21 mouse cellular contexts compared by ENCODE assay signal in the genomic region with DNA sequence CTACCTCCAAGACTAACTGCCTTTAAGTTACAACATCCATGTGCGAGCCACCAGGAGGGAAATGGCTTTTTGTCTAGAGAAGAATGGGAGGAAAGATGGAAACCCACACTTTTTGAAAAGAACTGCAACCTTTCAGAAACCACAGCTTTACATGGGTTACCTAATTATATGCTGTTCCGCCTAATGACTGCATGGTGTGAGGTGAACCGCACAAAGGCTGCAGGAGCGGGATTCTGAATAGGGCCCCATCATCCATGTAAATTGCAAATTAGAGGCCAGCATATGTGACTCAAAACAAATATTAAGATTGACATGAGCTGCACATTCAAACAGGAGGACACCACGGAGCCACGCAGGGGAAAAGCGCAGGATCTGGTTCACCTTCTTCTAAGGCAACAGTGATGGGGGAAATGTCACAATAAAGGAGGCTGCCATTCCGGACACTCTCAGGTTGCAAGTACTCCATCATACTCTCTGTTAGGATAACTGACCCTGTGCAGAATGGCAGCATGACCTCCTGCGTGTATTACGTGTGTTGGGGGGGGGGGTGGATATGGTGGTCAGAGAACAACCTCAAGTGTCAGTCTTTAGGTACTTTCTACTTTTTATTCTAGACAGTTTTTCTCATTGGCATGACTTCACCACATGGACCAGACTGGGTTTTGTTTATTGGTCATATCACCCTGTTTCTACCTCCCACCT.
DNase-seq lines count a peak whose midpoint lies in the region; ATAC-seq and TF ChIP-seq lines count a peak whose summit lies in the region.
"Had no signal": no experiment of that assay in that cellular context is flagged by ENCODE, and none has a peak within 500 bp of the region (broad histone marks: within the 10 kb centered on the region; RNA-seq: fewer than 3 reads in every experiment).

No protein-coding gene starts in this region.

- peaks cover 2% of the 10 kb centered on the region; the same call in 1 of the 2 replicates for H3K27me3 ChIP-seq in hindbrain, embryonic 11.5 days (ENCODE audit: control insufficient read depth, insufficient read depth, low read length)
- H3K27me3 ChIP-seq in hindbrain, postnatal 0 days (ENCODE audit: insufficient read depth, low read length) = no peaks in the 10 kb centered on the region
- H3K27me3 ChIP-seq in embryonic facial prominence, embryonic 15.5 days = no peaks in the 10 kb centered on the region
- H3K27me3 ChIP-seq in stomach, postnatal 0 days (ENCODE audit: control insufficient read depth, insufficient read depth, low read length) = no peaks in the 10 kb centered on the region
- H3K27me3 ChIP-seq: intestine, embryonic 15.5 days had no signal

- no peak overlapping the region for H3K4me3 ChIP-seq in hindbrain, embryonic 11.5 days (ENCODE audit: low read depth, low read length)
- no peak overlapping the region for H3K4me3 ChIP-seq in hindbrain, postnatal 0 days (ENCODE audit: low read length)
- H3K4me3 ChIP-seq in embryonic facial prominence, embryonic 15.5 days (replicated peaks) = no peak overlapping the region
- no peak overlapping the region for H3K4me3 ChIP-seq in stomach, postnatal 0 days (ENCODE audit: low read depth, low read length)
- H3K4me3 ChIP-seq: intestine, embryonic 15.5 days; left cerebral cortex, adult 2 months had no signal

- TF ChIP-seq EP300 in stomach, postnatal 0 days (optimal IDR thresholded peaks at IDR 0.05) = no peak

- no peak overlapping the region for H3K4me2 ChIP-seq in hindbrain, embryonic 11.5 days (replicated peaks; ENCODE audit: low read depth, low read length)
- no peak overlapping the region for H3K4me2 ChIP-seq in hindbrain, postnatal 0 days (ENCODE audit: low read depth, low read length)
- no peak overlapping the region for H3K4me2 ChIP-seq in embryonic facial prominence, embryonic 15.5 days (replicated peaks)
- no peak overlapping the region for H3K4me2 ChIP-seq in stomach, postnatal 0 days (replicated peaks; ENCODE audit: low read depth)
- H3K4me2 ChIP-seq: intestine, embryonic 15.5 days had no signal

- H3K4me1 ChIP-seq in hindbrain, embryonic 11.5 days (replicated peaks; ENCODE audit: control insufficient read depth, insufficient read depth, low read length) = peaks cover 3% of the 10 kb centered on the region; the same call in 1 of the 2 replicates
- no peaks in the 10 kb centered on the region for H3K4me1 ChIP-seq in hindbrain, postnatal 0 days (ENCODE audit: insufficient read depth, low read length)
- H3K4me1 ChIP-seq in embryonic facial prominence, embryonic 15.5 days = no peaks in the 10 kb centered on the region
- H3K4me1 ChIP-seq in stomach, postnatal 0 days (replicated peaks; ENCODE audit: control insufficient read depth, insufficient read depth) = no peaks in the 10 kb centered on the region
- H3K4me1 ChIP-seq: intestine, embryonic 15.5 days had no signal

- no peak overlapping the region for H3K9ac ChIP-seq in hindbrain, embryonic 11.5 days (ENCODE audit: low read depth, low read length)
- H3K9ac ChIP-seq in hindbrain, postnatal 0 days (replicated peaks; ENCODE audit: low read length) = no peak overlapping the region
- no peak overlapping the region for H3K9ac ChIP-seq in embryonic facial prominence, embryonic 15.5 days
- H3K9ac ChIP-seq in stomach, postnatal 0 days (ENCODE audit: low read length) = no peak overlapping the region
- H3K9ac ChIP-seq: intestine, embryonic 15.5 days had no signal

- 47% methylated on average over 10 of the region's 10 CpGs for WGBS in hindbrain, embryonic 11.5 days
- WGBS in hindbrain, postnatal 0 days = 35% methylated on average over 10 of the region's 10 CpGs
- WGBS in embryonic facial prominence, embryonic 15.5 days = 70% methylated on average over 10 of the region's 10 CpGs
- WGBS in stomach, postnatal 0 days = 85% methylated on average over 10 of the region's 10 CpGs

- ATAC-seq in hindbrain, embryonic 11.5 days (ENCODE audit: low FRiP score) = peak; percentile 79
- ATAC-seq in hindbrain, postnatal 0 days = no peak
- ATAC-seq in embryonic facial prominence, embryonic 15.5 days (ENCODE audit: insufficient number of reproducible peaks, low FRiP score, low TSS enrichment, low read depth) = peak; percentile 24; the same call in 1 of the 2 replicates
- ATAC-seq in megakaryocyte progenitor cell, adult 5-6 weeks (replicated peaks; ENCODE audit: poor library complexity) = peak; percentile 43
- no peak for ATAC-seq in stomach, postnatal 0 days (ENCODE audit: low FRiP score, low TSS enrichment)
- ATAC-seq: intestine, embryonic 15.5 days; lung, postnatal 0 days; midbrain, embryonic 16.5 days; Patski had no signal

- no peak overlapping the region for H3K27ac ChIP-seq in hindbrain, embryonic 11.5 days (ENCODE audit: low read depth, low read length)
- H3K27ac ChIP-seq in hindbrain, postnatal 0 days = no peak overlapping the region
- no peak overlapping the region for H3K27ac ChIP-seq in embryonic facial prominence, embryonic 15.5 days (replicated peaks)
- H3K27ac ChIP-seq in stomach, postnatal 0 days (replicated peaks) = no peak overlapping the region
- H3K27ac ChIP-seq: intestine, embryonic 15.5 days; left cerebral cortex, adult 2 months had no signal

- peak; percentile 29 for DNase-seq in hindbrain, embryonic 11.5 days (ENCODE audit: low spot score)
- no peak for DNase-seq in hindbrain, postnatal 0 days (ENCODE audit: low spot score)
- DNase-seq in brain, embryonic 14.5 days (ENCODE audit: low read depth) = peak; percentile 71
- no peak for DNase-seq in stomach, postnatal 0 days (ENCODE audit: low spot score)
- DNase-seq in ovary, postnatal 14 days (ENCODE audit: low spot score) = no peak
- DNase-seq: adrenal gland, postnatal 10 days; cerebellum, postnatal 10 days; gastrocnemius, postnatal 25 days; kidney, postnatal 36 days; left cerebral cortex, postnatal 4 days; liver; right cerebral cortex, postnatal 14 days; spleen, adult 18-20 months; thymus, adult 2 months had no signal

- H3K9me3 ChIP-seq in hindbrain, embryonic 11.5 days (ENCODE audit: control insufficient read depth, low read length) = no peaks in the 10 kb centered on the region
- H3K9me3 ChIP-seq in hindbrain, postnatal 0 days (ENCODE audit: low read length) = no peaks in the 10 kb centered on the region
- H3K9me3 ChIP-seq in embryonic facial prominence, embryonic 15.5 days (replicated peaks) = no peaks in the 10 kb centered on the region
- no peaks in the 10 kb centered on the region for H3K9me3 ChIP-seq in stomach, postnatal 0 days (ENCODE audit: control insufficient read depth, low read length)
- H3K9me3 ChIP-seq: intestine, embryonic 15.5 days had no signal

- TF ChIP-seq POLR2A in brain, embryonic 14.5 days (IDR thresholded peaks at IDR 0.05; ENCODE audit: borderline replicate concordance, extremely low read depth, insufficient read depth, insufficient read length, poor library complexity, severe bottlenecking) = no peak

- no peak for TF ChIP-seq CTCF in hindbrain, postnatal 0 days (IDR thresholded peaks at IDR 0.05; ENCODE audit: low read depth)
- no peak for TF ChIP-seq CTCF in brain, embryonic 14.5 days (IDR thresholded peaks at IDR 0.05; ENCODE audit: borderline replicate concordance, extremely low read depth, insufficient read depth, insufficient read length)
- no peak for TF ChIP-seq CTCF in stomach, postnatal 0 days (IDR thresholded peaks at IDR 0.05; ENCODE audit: low read depth)

- no peaks in the 10 kb centered on the region for H3K36me3 ChIP-seq in hindbrain, embryonic 11.5 days (ENCODE audit: control insufficient read depth, insufficient read depth, low read length)
- no peaks in the 10 kb centered on the region for H3K36me3 ChIP-seq in hindbrain, postnatal 0 days (ENCODE audit: insufficient read depth, low read length)
- H3K36me3 ChIP-seq in embryonic facial prominence, embryonic 15.5 days = no peaks in the 10 kb centered on the region
- H3K36me3 ChIP-seq in stomach, postnatal 0 days (ENCODE audit: control insufficient read depth, insufficient read depth, low read length) = no peaks in the 10 kb centered on the region
- H3K36me3 ChIP-seq: intestine, embryonic 15.5 days had no signal

Comparison
In these comparisons a context has a peak if more than half of its experiments do, and no peak if none do; other contexts are left out.
1. ATAC-seq: peak in hindbrain, embryonic 11.5 days (single experiment), embryonic facial prominence, embryonic 15.5 days (single experiment) and megakaryocyte progenitor cell, adult 5-6 weeks (single experiment); none in hindbrain, postnatal 0 days (single experiment) and stomach, postnatal 0 days (single experiment).
2. DNase-seq: peak in hindbrain, embryonic 11.5 days (single experiment) and brain, embryonic 14.5 days (single experiment); none in hindbrain, postnatal 0 days (single experiment), stomach, postnatal 0 days (single experiment) and ovary, postnatal 14 days (single experiment).